Comparison of ENCODE assay signal across 21 mouse cellular contexts in the genomic region with DNA sequence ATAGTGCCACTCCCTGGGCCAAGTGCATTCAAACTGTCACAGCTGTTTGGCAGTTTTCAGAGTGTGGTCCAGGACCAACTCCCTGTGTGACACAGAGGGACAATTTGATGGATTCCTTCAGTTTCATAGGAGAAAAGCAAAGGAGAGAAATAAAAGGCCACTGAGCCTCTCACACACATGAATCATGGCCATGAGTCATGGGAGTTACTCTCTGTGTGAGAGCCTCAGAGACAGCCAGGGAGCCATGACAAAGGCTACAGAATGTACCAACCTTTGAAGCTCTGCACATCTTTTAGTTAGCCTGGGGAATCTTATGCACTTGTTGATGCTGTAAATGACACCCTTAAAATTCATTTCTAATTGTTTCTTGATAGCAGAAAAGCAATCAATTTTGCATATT.
"Had no signal": no experiment of that assay in that cellular context is flagged by ENCODE, and none has a peak within 500 bp of the region (broad histone marks: within the 10 kb centered on the region; RNA-seq: fewer than 3 reads in every experiment).

No protein-coding gene starts in this region.

- DNase-seq: kidney, postnatal 25 days; layer of hippocampus, adult 9-11 months; liver, postnatal 0 days; lung, embryonic 14.5 days; retina, postnatal 1 day; thymus, adult 2 months; thymus, postnatal 14 days; thymus, postnatal 4 days had no signal

- H3K27me3 ChIP-seq: limb, embryonic 12.5 days; limb, embryonic 15.5 days; midbrain, embryonic 12.5 days; midbrain, embryonic 15.5 days; neural tube, embryonic 12.5 days; neural tube, embryonic 15.5 days had no signal

- H3K4me3 ChIP-seq: layer of hippocampus, adult 2 months; limb, embryonic 12.5 days; limb, embryonic 15.5 days; midbrain, embryonic 12.5 days; midbrain, embryonic 15.5 days; neural tube, embryonic 12.5 days; neural tube, embryonic 15.5 days had no signal

- H3K9me3 ChIP-seq: limb, embryonic 12.5 days; limb, embryonic 15.5 days; midbrain, embryonic 12.5 days; midbrain, embryonic 15.5 days; neural tube, embryonic 12.5 days; neural tube, embryonic 15.5 days had no signal

- ATAC-seq: liver, postnatal 0 days; lung, postnatal 0 days; midbrain, embryonic 15.5 days had no signal

- H3K36me3 ChIP-seq: limb, embryonic 12.5 days; limb, embryonic 15.5 days; midbrain, embryonic 12.5 days; midbrain, embryonic 15.5 days; neural tube, embryonic 12.5 days; neural tube, embryonic 15.5 days had no signal

- H3K9ac ChIP-seq: limb, embryonic 12.5 days; limb, embryonic 15.5 days; liver, embryonic 14.5 days; liver, postnatal 0 days; lung, embryonic 14.5 days; midbrain, embryonic 12.5 days; midbrain, embryonic 15.5 days; neural tube, embryonic 12.5 days; neural tube, embryonic 15.5 days had no signal

- H3K27ac ChIP-seq: kidney, postnatal 0 days; layer of hippocampus, adult 2 months; limb, embryonic 12.5 days; limb, embryonic 15.5 days; liver, embryonic 14.5 days; macrophage; midbrain, embryonic 12.5 days; midbrain, embryonic 15.5 days; neural tube, embryonic 12.5 days; neural tube, embryonic 15.5 days; stomach, postnatal 0 days had no signal

- H3K4me2 ChIP-seq: limb, embryonic 12.5 days; limb, embryonic 15.5 days; liver, embryonic 11.5 days; lung, embryonic 14.5 days; midbrain, embryonic 12.5 days; midbrain, embryonic 15.5 days; neural tube, embryonic 12.5 days; neural tube, embryonic 15.5 days had no signal
